Mouse (Mus musculus) urinary bladder, postnatal 10 days (tissue): ENCODE results near the gene Zkscan5.
A peak's percentile ranks its signal among the peaks of the same experiment; 100 is the strongest.
"Not testable (repeated sequence)": the region's sequence is repeated elsewhere in the genome, so short reads cannot be mapped to it uniquely, and the experiment has no call there.

Experiments
- DNase-seq: peaks from one replicate; pipeline ENCODE4 v3.0.0; 2022; ENCODE audit warnings: low spot score

Zkscan5 gene

GRCm38 (mm10) chr5:145203936-145204691 is at the start of gene Zkscan5:
Gene Zkscan5, plus strand, starts transcription at chr5:145204562.
- DNase-seq, result peak; percentile 92

GRCm38 (mm10) chr5:145161361-145161760 is 43.0 kb upstream of the Zkscan5 start:
- no peak for DNase-seq

GRCm38 (mm10) chr5:145164710-145165109 is 39.7 kb upstream of the Zkscan5 start:
- DNase-seq, result no peak

GRCm38 (mm10) chr5:145165184-145165583 is 39.2 kb upstream of the Zkscan5 start:
- no peak for DNase-seq

GRCm38 (mm10) chr5:145166536-145167305 is 37.6 kb upstream of the Zkscan5 start, which contains the start of the genes Ptcd1 and Cpsf4:
Gene Ptcd1, minus strand, starts transcription at chr5:145167108.
Gene Cpsf4, plus strand, starts transcription at chr5:145167213.
- peak; percentile 93 for DNase-seq

- DNase-seq, result no peak
Observed at GRCm38 (mm10) chr5:145167306-145167661, 37.1 kb upstream of the Zkscan5 start.

GRCm38 (mm10) chr5:145178461-145178980 is 25.8 kb upstream of the Zkscan5 start:
- no peak for DNase-seq

- no peak for DNase-seq
Observed at GRCm38 (mm10) chr5:145185244-145185643, 19.1 kb upstream of the Zkscan5 start.

DNA sequence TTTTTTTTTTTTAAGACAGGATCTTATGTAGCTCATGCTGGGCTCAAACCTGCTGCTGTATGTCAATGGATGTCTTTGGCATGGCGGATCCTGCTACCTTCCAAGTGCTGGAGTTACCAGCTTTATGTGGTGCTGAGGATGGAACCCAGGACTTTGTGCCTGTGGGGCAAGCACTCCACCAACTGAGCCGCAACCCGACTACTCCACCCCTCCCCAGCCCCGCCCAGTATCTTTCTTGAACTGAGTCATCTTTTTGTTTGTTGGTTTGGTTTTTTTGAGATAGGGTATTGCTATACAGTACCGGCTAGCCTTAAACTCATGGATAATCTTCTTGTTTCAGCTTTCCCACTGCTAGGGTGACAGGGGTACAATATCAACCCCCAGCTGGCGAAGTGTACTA is 14.9 kb upstream of the Zkscan5 start:
- DNase-seq, result no peak

DNA sequence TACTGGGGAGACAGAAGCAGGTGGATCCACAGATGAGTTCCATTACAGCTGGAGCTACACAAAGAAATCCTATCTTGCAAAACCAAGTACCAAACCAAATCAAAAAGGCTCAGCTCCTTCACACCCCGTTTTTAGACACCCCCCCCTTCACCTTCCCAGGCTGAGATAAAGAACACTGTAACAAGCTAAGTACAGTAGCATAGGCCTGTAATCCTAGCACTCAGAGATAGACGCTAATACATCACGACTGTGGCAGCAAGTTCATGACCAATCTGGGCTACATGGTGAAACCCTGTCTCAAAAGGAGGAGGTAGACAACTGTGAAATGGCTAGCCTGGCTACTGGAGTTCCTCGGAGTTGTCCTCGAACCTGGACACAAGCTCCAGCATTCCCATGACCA is 14.0 kb upstream of the Zkscan5 start:
- DNase-seq, result no peak

DNA sequence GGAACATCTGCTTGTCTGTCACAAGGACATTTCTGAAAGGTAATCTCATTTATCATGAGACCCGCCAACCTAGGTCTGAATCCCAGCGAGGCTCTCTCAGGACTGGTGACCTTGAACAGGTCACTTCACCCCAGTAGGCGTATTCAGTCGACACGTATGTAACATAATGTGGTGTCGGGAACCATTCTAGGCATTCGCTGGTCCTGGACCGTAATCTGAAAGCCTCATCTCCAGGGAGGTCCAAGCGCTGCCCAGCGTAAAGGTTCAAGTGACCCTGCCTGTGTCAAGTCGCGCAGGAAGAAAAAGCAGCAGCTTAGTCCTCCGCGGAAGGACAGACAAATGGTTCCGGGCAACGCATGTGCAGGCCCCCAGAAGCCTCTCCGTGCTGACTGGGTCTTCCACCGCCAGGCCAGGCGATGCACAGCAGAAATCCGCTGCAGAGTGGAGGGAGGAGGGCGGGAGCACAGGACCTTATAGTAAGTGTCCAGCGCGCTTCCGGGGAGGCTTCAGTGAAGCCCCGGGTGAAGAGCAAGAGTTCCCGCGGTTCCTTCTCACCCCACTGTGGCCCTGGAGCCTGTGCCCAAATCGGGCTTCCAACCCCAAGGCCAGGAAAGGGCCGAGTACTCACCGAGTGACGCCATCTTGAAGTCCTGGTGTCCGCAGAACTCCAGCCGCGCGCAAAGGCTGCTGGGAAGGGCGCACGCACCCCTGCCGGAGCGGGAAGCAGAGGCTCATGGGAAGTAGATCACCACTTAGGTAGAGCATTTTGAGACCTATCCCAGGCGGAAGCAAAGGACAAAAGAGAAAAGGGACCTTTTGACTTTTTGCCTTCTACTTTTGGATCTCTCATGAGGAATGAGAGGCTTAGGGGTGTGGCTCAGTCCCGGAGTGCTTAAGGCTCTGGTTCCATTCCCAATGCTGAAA is 13.2 kb upstream of the Zkscan5 start:
- DNase-seq, result peak; percentile 57

DNA sequence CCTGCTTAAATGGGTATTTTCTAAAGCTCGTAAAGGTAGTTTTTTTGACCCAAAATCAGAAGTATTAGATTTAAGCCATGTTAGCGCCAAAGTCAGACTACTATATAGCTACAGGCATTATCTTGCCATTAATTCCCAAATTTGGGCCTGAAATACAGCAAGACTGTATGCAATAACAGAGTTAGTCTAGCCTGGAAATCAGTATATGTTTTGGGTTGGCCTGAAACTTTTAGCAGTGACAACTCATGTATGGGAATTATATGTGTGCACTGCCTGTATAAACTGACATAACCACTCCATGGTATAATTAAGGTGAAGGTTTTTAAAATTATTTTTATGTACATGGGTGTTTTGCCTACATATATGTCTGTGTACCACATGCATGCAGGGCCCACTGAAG is 12.4 kb upstream of the Zkscan5 start, which contains the start of gene Atp5j2:
Gene Atp5j2, minus strand, starts transcription at position 101 of the 400 bp plus-strand sequence.
- no peak for DNase-seq

GRCm38 (mm10) chr5:145200387-145200786 is 4.0 kb upstream of the Zkscan5 start:
- no peak for DNase-seq

- DNase-seq, result no peak
Observed at GRCm38 (mm10) chr5:145201321-145201991, 2.9 kb upstream of the Zkscan5 start, which contains the start of gene Zkscan14. Gene Zkscan14, minus strand, starts transcription at chr5:145201868.

DNA sequence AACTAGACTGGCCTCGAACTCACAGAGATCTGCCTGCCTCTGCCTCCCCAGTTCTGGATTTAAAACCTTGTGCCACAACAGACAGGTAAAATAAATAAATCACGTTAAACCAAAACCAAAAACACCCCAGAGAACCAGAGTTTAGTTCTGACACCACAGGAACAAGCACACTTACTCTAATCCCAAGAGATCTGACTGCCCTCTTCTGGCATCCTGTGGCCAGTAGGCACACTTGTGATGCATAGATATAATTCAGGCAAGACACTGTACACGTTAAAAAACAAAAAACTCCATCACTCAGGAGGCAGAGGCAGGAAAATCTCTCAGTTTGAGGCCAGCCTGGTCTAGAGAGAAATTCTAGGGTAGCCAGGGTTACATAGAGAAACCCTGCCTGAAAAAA is 1.9 kb upstream of the Zkscan5 start:
- no peak for DNase-seq

DNA sequence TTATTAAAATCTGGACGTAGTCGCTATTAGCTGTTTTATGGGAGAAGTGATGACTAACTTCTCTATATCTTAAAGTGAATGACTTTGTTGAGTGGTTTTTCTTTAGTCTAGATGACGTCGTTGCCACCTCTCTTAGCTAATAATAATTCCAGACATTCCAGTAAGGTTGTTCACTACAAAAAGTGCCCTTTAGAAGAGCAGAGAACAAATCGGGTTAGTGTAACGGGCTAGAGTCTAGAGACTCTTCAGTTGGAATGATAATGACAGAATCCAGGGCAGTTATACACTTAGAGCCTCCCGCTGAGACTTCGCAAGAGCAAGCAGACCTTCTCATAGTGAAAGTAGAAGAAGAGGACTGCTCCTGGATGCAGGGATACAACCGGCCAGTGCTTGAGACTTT is 679 bp downstream of the Zkscan5 start:
- DNase-seq, result no peak

DNA sequence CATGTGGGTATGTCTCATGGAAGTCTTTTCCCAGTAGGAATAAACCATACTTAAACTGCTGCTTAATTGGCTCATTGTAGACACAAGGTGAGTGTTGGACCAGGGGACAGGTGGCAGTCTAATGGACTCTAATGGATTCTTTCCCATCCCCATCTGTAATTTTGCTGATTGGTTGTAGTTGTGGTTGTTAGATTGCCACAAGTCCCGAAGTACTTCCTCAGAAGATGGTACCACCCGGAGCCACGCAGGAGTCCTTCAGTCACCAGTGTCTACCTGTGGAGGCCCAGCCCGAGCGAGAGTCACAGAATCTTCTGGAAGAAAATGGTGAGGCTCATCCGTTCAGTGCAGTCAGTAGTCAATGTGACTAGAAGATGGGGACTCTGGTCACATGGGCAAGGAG is 3.0 kb downstream of the Zkscan5 start:
- DNase-seq, result no peak

- DNase-seq, result no peak
Observed at GRCm38 (mm10) chr5:145207954-145208353, 3.6 kb downstream of the Zkscan5 start.

DNA sequence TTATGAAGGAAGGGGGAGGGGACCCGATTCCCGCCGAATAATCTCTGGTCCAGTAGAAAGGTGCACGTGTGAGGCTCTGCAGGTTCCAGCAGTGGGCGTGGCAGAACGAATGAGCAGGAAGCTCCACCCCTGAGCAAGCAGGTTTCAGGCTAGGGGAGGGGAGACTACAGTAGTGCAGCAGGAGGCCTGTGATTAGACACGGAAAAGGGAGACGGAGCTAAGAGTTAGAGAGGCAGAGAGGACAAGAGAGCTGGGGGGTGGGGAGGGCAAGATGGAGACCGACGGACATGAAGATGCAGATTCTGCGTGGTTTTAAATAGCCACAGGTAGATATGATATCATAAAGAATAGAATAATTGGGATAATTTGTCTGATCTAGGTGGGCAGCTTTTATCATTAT is 4.0 kb downstream of the Zkscan5 start:
- not testable (repeated sequence) for DNase-seq

DNA sequence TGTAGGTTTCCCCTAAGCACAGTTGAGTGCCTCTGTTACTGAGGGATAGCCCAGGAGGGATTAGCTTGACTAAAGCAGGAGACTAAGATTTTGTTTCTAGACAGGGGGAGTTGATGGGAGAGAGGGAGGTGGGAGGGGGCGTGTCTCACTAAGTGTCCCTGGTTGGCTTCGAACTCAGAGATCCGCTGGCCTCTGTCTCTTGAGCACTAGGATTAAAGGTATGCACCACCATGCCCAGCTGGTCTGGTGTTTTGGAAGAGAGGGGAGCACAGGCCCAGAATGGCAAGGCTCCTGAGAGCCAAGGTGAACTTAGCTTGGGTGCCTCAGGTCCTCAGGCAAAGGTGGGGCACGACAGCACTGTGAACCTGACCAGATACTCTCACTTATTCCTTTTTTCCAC is 7.0 kb downstream of the Zkscan5 start:
- DNase-seq, result no peak

GRCm38 (mm10) chr5:145212216-145212615 is 7.9 kb downstream of the Zkscan5 start:
- no peak for DNase-seq
